Comparison of ENCODE assay signal across 9 mouse cellular contexts in genomic region chr15:102007097-102008069, GRCm38 (mm10). TPM values are rescaled to one million over a fixed set of nuclear protein-coding genes. Genes with fewer than 3 reads are reported as not detected.
DNase-seq lines count a peak whose midpoint lies in the region; ATAC-seq lines count a peak whose summit lies in the region.
"Had no signal": no experiment of that assay in that cellular context is flagged by ENCODE, and none has a peak within 500 bp of the region (broad histone marks: within the 10 kb centered on the region; RNA-seq: fewer than 3 reads in every experiment).

No protein-coding gene starts in this region.

- 48% methylated on average over 12 of the region's 12 CpGs for WGBS in midbrain, embryonic 13.5 days
- WGBS in midbrain, embryonic 16.5 days = 45% methylated on average over 12 of the region's 12 CpGs
- WGBS in forebrain, embryonic 13.5 days = 42% methylated on average over 12 of the region's 12 CpGs
- WGBS in limb, embryonic 10.5 days = 60% methylated on average over 12 of the region's 12 CpGs

- peaks cover 30% of the 10 kb centered on the region for H3K4me1 ChIP-seq in midbrain, embryonic 13.5 days (replicated peaks)
- H3K4me1 ChIP-seq in midbrain, embryonic 16.5 days (ENCODE audit: control insufficient read depth, insufficient read depth, low read length) = peaks cover 17% of the 10 kb centered on the region
- H3K4me1 ChIP-seq in forebrain, embryonic 13.5 days = peaks cover 22% of the 10 kb centered on the region
- H3K4me1 ChIP-seq in limb, embryonic 10.5 days = peaks cover 60% of the 10 kb centered on the region

- peak; percentile 49; the same call in 1 of the 2 replicates for ATAC-seq in midbrain, embryonic 13.5 days
- ATAC-seq in midbrain, embryonic 16.5 days = no peak
- ATAC-seq in forebrain, embryonic 13.5 days = peak; percentile 62; the same call in 1 of the 2 replicates

- no peak overlapping the region for H3K4me2 ChIP-seq in midbrain, embryonic 13.5 days (replicated peaks)
- H3K4me2 ChIP-seq in midbrain, embryonic 16.5 days (ENCODE audit: low read length) = no peak overlapping the region; the same call in 1 of the 2 replicates
- H3K4me2 ChIP-seq in forebrain, embryonic 13.5 days = no peak overlapping the region

- no peak overlapping the region for H3K9ac ChIP-seq in midbrain, embryonic 13.5 days (replicated peaks)
- no peak overlapping the region for H3K9ac ChIP-seq in midbrain, embryonic 16.5 days (ENCODE audit: low read depth, low read length)
- no peak overlapping the region for H3K9ac ChIP-seq in forebrain, embryonic 13.5 days

- H3K27me3 ChIP-seq in midbrain, embryonic 13.5 days = peaks cover 46% of the 10 kb centered on the region
- peaks cover 30% of the 10 kb centered on the region for H3K27me3 ChIP-seq in midbrain, embryonic 16.5 days (ENCODE audit: control insufficient read depth, insufficient read depth, low read depth, low read length)
- peaks cover 54% of the 10 kb centered on the region for H3K27me3 ChIP-seq in forebrain, embryonic 13.5 days
- peaks cover 63% of the 10 kb centered on the region for H3K27me3 ChIP-seq in limb, embryonic 10.5 days (ENCODE audit: low read depth, poor library complexity, severe bottlenecking)

- DNase-seq in limb, embryonic 10.5 days (ENCODE audit: low spot score) = no peak
- no peak for DNase-seq in gastrocnemius, postnatal 25 days
- no peak for DNase-seq in thymus, postnatal 14 days
- DNase-seq in urinary bladder, adult 2 months (ENCODE audit: low spot score) = no peak

- no peak overlapping the region for H3K27ac ChIP-seq in midbrain, embryonic 13.5 days
- no peak overlapping the region for H3K27ac ChIP-seq in midbrain, embryonic 16.5 days (ENCODE audit: low read length)
- no peak overlapping the region for H3K27ac ChIP-seq in forebrain, embryonic 13.5 days
- H3K27ac ChIP-seq in limb, embryonic 10.5 days = 0 out of 2 replicates have a peak overlapping the region, but pooled peaks have one; percentile 3

- no peak overlapping the region for H3K4me3 ChIP-seq in midbrain, embryonic 13.5 days (replicated peaks)
- no peak overlapping the region for H3K4me3 ChIP-seq in midbrain, embryonic 16.5 days (ENCODE audit: low read depth, low read length)
- H3K4me3 ChIP-seq in forebrain, embryonic 13.5 days = no peak overlapping the region
- no peak overlapping the region for H3K4me3 ChIP-seq in limb, embryonic 10.5 days

- no peaks in the 10 kb centered on the region for H3K36me3 ChIP-seq in midbrain, embryonic 13.5 days
- no peaks in the 10 kb centered on the region for H3K36me3 ChIP-seq in midbrain, embryonic 16.5 days (ENCODE audit: control insufficient read depth, insufficient read depth, low read length)
- H3K36me3 ChIP-seq in forebrain, embryonic 13.5 days (ENCODE audit: poor library complexity, severe bottlenecking) = no peaks in the 10 kb centered on the region
- H3K36me3 ChIP-seq in limb, embryonic 10.5 days = no peaks in the 10 kb centered on the region

- H3K9me3 ChIP-seq in midbrain, embryonic 13.5 days = no peaks in the 10 kb centered on the region
- H3K9me3 ChIP-seq in midbrain, embryonic 16.5 days (replicated peaks; ENCODE audit: control insufficient read depth, low read length, poor library complexity, severe bottlenecking) = no peaks in the 10 kb centered on the region
- no peaks in the 10 kb centered on the region for H3K9me3 ChIP-seq in forebrain, embryonic 13.5 days (replicated peaks)
- no peaks in the 10 kb centered on the region for H3K9me3 ChIP-seq in limb, embryonic 10.5 days (replicated peaks)

RNA-seq across cellular contexts. Expression of gene Krt8, which starts 3.1 kb away (rescaled TPM):
- polyA plus RNA-seq in midbrain, embryonic 13.5 days (2015; fragmentation: Nextera tagmentation; extraction: Ambion mirVana) = 1.1 and 1.6 TPM in 2 replicates
- 2.2 TPM in 2 replicates for polyA plus RNA-seq in midbrain, embryonic 16.5 days (2015; fragmentation: Nextera tagmentation; extraction: Ambion mirVana)
- polyA plus RNA-seq in forebrain, embryonic 13.5 days (2015; fragmentation: Nextera tagmentation; extraction: Ambion mirVana) = 1.7 and 2.6 TPM in 2 replicates
- polyA plus RNA-seq in limb, embryonic 10.5 days (2016; fragmentation: Nextera tagmentation; extraction: Ambion mirVana) = 29.3 and 42.6 TPM in 2 replicates
- total RNA-seq in gastrocnemius, postnatal 25 days (2021) = under 1 TPM; 0.13 to 0.19 TPM
- polyA plus RNA-seq in urinary bladder, adult 2 months (2012; rRNA removed) = 382 and 417 TPM in 2 replicates

RNA-seq across cellular contexts. Expression of gene Krt18, which starts 20.6 kb away (rescaled TPM):
- 1.2 and 2.5 TPM in 2 replicates for polyA plus RNA-seq in midbrain, embryonic 13.5 days (2015; fragmentation: Nextera tagmentation; extraction: Ambion mirVana)
- 3.8 and 5.1 TPM in 2 replicates for polyA plus RNA-seq in midbrain, embryonic 16.5 days (2015; fragmentation: Nextera tagmentation; extraction: Ambion mirVana)
- polyA plus RNA-seq in forebrain, embryonic 13.5 days (2015; fragmentation: Nextera tagmentation; extraction: Ambion mirVana) = 2.4 and 6.3 TPM in 2 replicates
- 33.4 and 49.5 TPM in 2 replicates for polyA plus RNA-seq in limb, embryonic 10.5 days (2016; fragmentation: Nextera tagmentation; extraction: Ambion mirVana)
- total RNA-seq in gastrocnemius, postnatal 25 days (2021) = under 1 TPM; 0.18 to 0.29 TPM
- polyA plus RNA-seq in urinary bladder, adult 2 months (2012; rRNA removed) = 642 and 655 TPM in 2 replicates

RNA-seq across cellular contexts. Expression of gene Krt78, which starts 53.3 kb away (rescaled TPM):
- not detected in 2 replicates for polyA plus RNA-seq in midbrain, embryonic 13.5 days (2015; fragmentation: Nextera tagmentation; extraction: Ambion mirVana)
- polyA plus RNA-seq in midbrain, embryonic 16.5 days (2015; fragmentation: Nextera tagmentation; extraction: Ambion mirVana) = not detected in 2 replicates
- not detected in 2 replicates for polyA plus RNA-seq in forebrain, embryonic 13.5 days (2015; fragmentation: Nextera tagmentation; extraction: Ambion mirVana)
- polyA plus RNA-seq in limb, embryonic 10.5 days (2016; fragmentation: Nextera tagmentation; extraction: Ambion mirVana) = 0.08 TPM in 1 of 2 replicates, not detected in the other
- total RNA-seq in gastrocnemius, postnatal 25 days (2021) = not detected
- 2.1 and 3.0 TPM in 2 replicates for polyA plus RNA-seq in urinary bladder, adult 2 months (2012; rRNA removed)
- total RNA-seq: left cerebral cortex, adult 8-10 months had no signal
- polyA plus RNA-seq: cortical plate, adult 2 months had no signal

Comparison
In these comparisons a context has a peak if more than half of its experiments do, and no peak if none do; other contexts are left out.
1. RNA of gene Krt18, which starts 20.6 kb away (polyA plus RNA-seq): 642 to 655 TPM in urinary bladder, adult 2 months; 33.4 to 49.5 TPM in limb, embryonic 10.5 days, 3.8 to 5.1 TPM in midbrain, embryonic 16.5 days, 1.2 to 2.5 TPM in midbrain, embryonic 13.5 days and 2.4 to 6.3 TPM in forebrain, embryonic 13.5 days; every median in the first group is over 10 times any median in the second.